Mouse (Mus musculus) left cerebral cortex, adult 6 months (tissue): ENCODE results near the gene Smim27. TPM values are rescaled to one million over a fixed set of nuclear protein-coding genes. Genes with fewer than 3 reads are reported as not detected.

Experiments used
- long read RNA-seq, 2 experiments: library from polyadenylated mRNA; unstranded; transcript quantifications; one replicate each; pipeline ENCODE4 v2.0.0; 2019 to 2020
- polyA plus RNA-seq: library from polyadenylated mRNA; unstranded; fragments of <200 nt; fragmentation: Nextera tagmentation; gene quantifications from 2 replicates; pipeline ENCODE4 v1.2.3, GENCODE M21; 2021

Gene Smim27
- polyA plus RNA-seq: 15.6 and 17.7 TPM in 2 replicates
- long read RNA-seq, experiment 1, partial matches to known transcripts: 0 of 1 reads
- long read RNA-seq, experiment 1, other reads (novel, unspliced or antisense): 0 of 1 reads
- long read RNA-seq, experiment 2, transcript Smim27-201 (2 exons, 1,044 nt): major isoform, 32 of 32 reads
- long read RNA-seq, experiment 2, partial matches to known transcripts: 0 of 32 reads
- long read RNA-seq, experiment 2, other reads (novel, unspliced or antisense): 0 of 32 reads

GRCm38 (mm10) chr4:40269430-40270032, at the start of gene Smim27, which contains the start of gene Topors:
Gene Smim27, plus strand, starts transcription at chr4:40269579.
Gene Topors, minus strand, starts transcription at chr4:40269850.

GRCm38 (mm10) chr4:40239409-40240271, 29.7 kb upstream of the Smim27 start, which contains the start of gene Ddx58:
Gene Ddx58, minus strand, starts transcription at chr4:40239828.

GRCm38 (mm10) chr4:40279276-40279900, 10.0 kb downstream of the Smim27 start, which contains the start of gene Ndufb6:
Gene Ndufb6, minus strand, starts transcription at chr4:40279421.

Other genes with a start within 250 kb of the Smim27 start
- gene Aco1, start 126.5 kb upstream of the Smim27 start, polyA plus RNA-seq: 15.2 and 15.8 TPM in 2 replicates
- gene Ddx58, start 29.8 kb upstream of the Smim27 start, polyA plus RNA-seq: 2.7 and 2.9 TPM in 2 replicates
- gene Topors, start 271 bp downstream of the Smim27 start, polyA plus RNA-seq: 7.1 and 10.1 TPM in 2 replicates
- 580 and 627 TPM in 2 replicates for gene Ndufb6, start 9.8 kb downstream of the Smim27 start, polyA plus RNA-seq
- gene Tmem215, start 202.6 kb downstream of the Smim27 start, polyA plus RNA-seq: 11.5 and 11.7 TPM in 2 replicates